Mouse (Mus musculus) bone marrow, adult 2 months (tissue): ENCODE data around the gene Mab21l3. TPM values are rescaled to one million over a fixed set of nuclear protein-coding genes. Genes with fewer than 3 reads are reported as not detected.

Experiments
- H3K27ac ChIP-seq: fragments of 200-500 bp; 2 replicates; pipeline ENCODE4 v1.5.1; 2012; ENCODE audit warnings: low read depth, mild to moderate bottlenecking, control low read depth, inconsistent platforms, low read length; ENCODE audit not compliant: control insufficient read depth, poor library complexity, insufficient read depth
- H3K4me1 ChIP-seq: fragments of 200-500 bp; 2 replicates; pipeline ENCODE4 v1.6.1; 2011; ENCODE audit warnings: low read length; ENCODE audit not compliant: control insufficient read depth, insufficient read depth
- H3K4me3 ChIP-seq: fragments of 200-500 bp; replicated peaks from 2 replicates; pipeline ENCODE3; 2011; ENCODE audit warnings: mild to moderate bottlenecking, low read depth, low read length, control low read depth; ENCODE audit not compliant: control insufficient read depth
- CTCF ChIP-seq: fragments of 200-500 bp; IDR thresholded peaks from 2 replicates; pipeline ENCODE4 v1.5.1; 2011; ENCODE audit warnings: low read length, control low read depth; ENCODE audit not compliant: control insufficient read depth, insufficient read depth
- POLR2A ChIP-seq: fragments of 200-500 bp; IDR thresholded peaks from 2 replicates; pipeline ENCODE4 v1.6.1; 2011; ENCODE audit warnings: low read depth, mild to moderate bottlenecking, control low read depth, low read length, borderline replicate concordance; ENCODE audit not compliant: control insufficient read depth
- WGBS: fragments of 180-500 bp; shearing (Covaris S2); methylation state at CpG from one replicate; pipeline ENCODE4 v1.1.7; 2018; 5-methylcytosine and 5-hydroxymethylcytosine counted together
- polyA plus RNA-seq: library from polyadenylated mRNA; stranded (reverse); fragments of >200 nt; gene quantifications from 2 replicates; pipeline ENCODE4 v1.2.4, GENCODE M21; 2011; ENCODE audit warnings: low replicate concordance; ENCODE audit not compliant: missing spikeins, insufficient read depth, insufficient read length

Mab21l3 gene
- polyA plus RNA-seq, 1 experiment, result not detected

- no peak overlapping the region for H3K27ac ChIP-seq
- WGBS, result 33% methylated on average over 6 of the region's 6 CpGs
- H3K4me3 ChIP-seq, result no peak overlapping the region
- no peak for TF ChIP-seq CTCF
- TF ChIP-seq POLR2A, result no peak
- peaks cover 1% of the 10 kb centered on the region; the same call in 1 of the 2 replicates for H3K4me1 ChIP-seq
Observed at GRCm38 (mm10) chr3:101802746-101803145, 46.0 kb downstream of the Mab21l3 start.

- no peak overlapping the region for H3K4me3 ChIP-seq
- 15% methylated on average over 11 of the region's 11 CpGs for WGBS
- H3K4me1 ChIP-seq, result peaks cover 1% of the 10 kb centered on the region; the same call in 1 of the 2 replicates
- no peak overlapping the region for H3K27ac ChIP-seq
- TF ChIP-seq CTCF (no peak), POLR2A (no peak)
Observed at GRCm38 (mm10) chr3:101800596-101801018, 48.2 kb downstream of the Mab21l3 start.

- Histone ChIP-seq H3K4me3 (no peak overlapping the region), H3K27ac (no peak overlapping the region), H3K4me1 (peaks cover 1% of the 10 kb centered on the region; the same call in 1 of the 2 replicates)
- TF ChIP-seq POLR2A (no peak), CTCF (no peak)
- 4% methylated on average over 14 of the region's 14 CpGs for WGBS
Observed at GRCm38 (mm10) chr3:101799852-101800595, 48.7 kb downstream of the Mab21l3 start.

GRCm38 (mm10) chr3:101797830-101798709 lies 50.7 kb downstream of the Mab21l3 start:
- H3K27ac ChIP-seq, result no peak overlapping the region
- no peak overlapping the region for H3K4me3 ChIP-seq
- H3K4me1 ChIP-seq, result peaks cover 1% of the 10 kb centered on the region; the same call in 1 of the 2 replicates
- no peak for TF ChIP-seq CTCF
- no peak for TF ChIP-seq POLR2A
- 81% methylated on average over 15 of the region's 15 CpGs for WGBS

- Histone ChIP-seq H3K4me3 (no peak overlapping the region), H3K4me1 (peaks cover 1% of the 10 kb centered on the region; the same call in 1 of the 2 replicates), H3K27ac (no peak overlapping the region)
- 67% methylated on average over 7 of the region's 7 CpGs for WGBS
- no peak for TF ChIP-seq CTCF
- no peak for TF ChIP-seq POLR2A
Observed at GRCm38 (mm10) chr3:101796212-101796611, 52.5 kb downstream of the Mab21l3 start.

GRCm38 (mm10) chr3:101795387-101796039 lies 53.2 kb downstream of the Mab21l3 start:
- no peak for TF ChIP-seq CTCF
- no peak for TF ChIP-seq POLR2A
- 67% methylated on average over 15 of the region's 15 CpGs for WGBS
- H3K4me1 ChIP-seq, result peaks cover 1% of the 10 kb centered on the region; the same call in 1 of the 2 replicates
- H3K4me3 ChIP-seq, result no peak overlapping the region
- H3K27ac ChIP-seq, result no peak overlapping the region

- Histone ChIP-seq H3K4me3 (no peak overlapping the region), H3K4me1 (no peaks in the 10 kb centered on the region; the same call in 1 of the 2 replicates), H3K27ac (no peak overlapping the region)
- TF ChIP-seq CTCF, result no peak
- no peak for TF ChIP-seq POLR2A
- 93% methylated on average over 9 of the region's 9 CpGs for whole genome bisulfite sequencing
Observed at GRCm38 (mm10) chr3:101794666-101795065, 54.1 kb downstream of the Mab21l3 start.
